Mouse (Mus musculus): Measurements from ENCODE around the gene Ift122.

Ift122 gene

DNA sequence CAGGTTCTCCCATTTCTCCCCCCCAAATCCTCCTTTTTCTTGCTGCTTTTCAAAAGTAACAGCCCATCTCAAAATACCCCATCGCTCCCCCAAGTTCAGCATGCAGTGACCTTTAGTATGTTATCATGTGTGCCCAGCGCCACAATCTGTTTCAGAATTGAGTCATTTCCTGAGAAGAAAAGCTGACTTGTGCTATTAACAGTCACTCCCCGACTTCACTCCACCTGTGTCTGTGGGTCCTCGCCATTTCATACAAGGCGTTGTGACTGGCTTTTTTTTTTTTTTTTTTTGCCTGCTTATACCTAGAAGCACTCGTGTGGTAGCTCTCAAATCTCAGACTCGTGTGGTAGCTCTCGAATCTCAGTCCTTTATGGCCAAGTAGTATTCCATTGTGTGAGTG lies 92.4 kb downstream of the Ift122 start:
- in situ Hi-C loops (cut with MboI; ENCODE audit: unreplicated experiment in 2 of 2) = loop anchor here in 1 of 2 experiments (5.0 kb wide), 1 partner anchor 37 kb away; no protein-coding TSS in a partner anchor

DNA sequence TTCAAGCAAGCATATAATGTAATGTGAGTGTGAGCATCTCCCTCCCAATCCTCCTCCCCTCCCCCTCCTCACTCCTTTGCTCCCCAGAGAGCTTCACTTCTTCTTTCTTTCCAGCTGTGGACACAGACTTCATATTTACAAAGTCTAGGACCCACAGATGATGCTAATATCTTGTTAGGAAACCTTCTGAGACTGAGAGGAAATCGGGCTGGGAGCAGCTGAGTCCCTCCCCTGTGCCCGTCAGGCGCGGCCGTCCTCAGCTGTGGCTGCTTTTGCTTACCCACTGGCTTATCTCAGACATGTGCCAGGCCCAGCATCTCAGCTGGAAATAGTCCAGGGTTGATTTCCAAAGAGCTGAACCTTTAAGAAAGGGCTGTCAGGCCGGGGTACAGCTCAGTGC lies 93.1 kb downstream of the Ift122 start:
- in situ Hi-C loops (cut with MboI; ENCODE audit: unreplicated experiment in 2 of 2) = loop anchor here in 1 of 2 experiments (5.0 kb wide), 1 partner anchor 36 kb away; no protein-coding TSS in a partner anchor

DNA sequence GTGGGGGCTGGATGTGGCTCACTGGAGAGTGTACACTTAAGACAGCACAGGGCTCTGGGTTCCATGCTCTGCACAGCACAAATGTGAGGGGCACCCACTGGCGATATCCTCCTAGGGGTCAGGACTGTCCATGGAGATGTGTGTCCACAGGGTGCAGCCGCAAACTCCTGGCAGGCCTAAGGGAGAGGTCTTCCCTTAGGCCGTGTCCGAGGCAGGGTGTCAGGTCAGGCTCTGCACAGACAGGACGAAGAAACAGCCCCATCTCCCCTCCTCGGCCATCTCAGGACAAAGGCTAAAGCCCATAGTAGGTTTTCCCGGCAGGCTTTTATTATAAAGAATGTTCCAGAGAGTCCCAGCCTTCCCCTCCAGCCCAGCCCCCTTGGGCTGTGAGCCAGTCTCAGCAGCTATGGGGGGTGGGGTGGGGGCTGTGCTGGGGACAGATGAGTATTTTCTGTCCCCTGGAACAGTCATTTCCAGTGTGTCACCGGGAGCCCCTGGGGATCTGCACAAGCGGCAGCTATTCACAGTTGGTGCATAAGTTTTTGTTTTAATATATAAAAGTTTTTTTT lies 101.3 kb downstream of the Ift122 start:
- in situ Hi-C loops (cut with MboI; ENCODE audit: unreplicated experiment in 2 of 2) = no loop called here

DNA sequence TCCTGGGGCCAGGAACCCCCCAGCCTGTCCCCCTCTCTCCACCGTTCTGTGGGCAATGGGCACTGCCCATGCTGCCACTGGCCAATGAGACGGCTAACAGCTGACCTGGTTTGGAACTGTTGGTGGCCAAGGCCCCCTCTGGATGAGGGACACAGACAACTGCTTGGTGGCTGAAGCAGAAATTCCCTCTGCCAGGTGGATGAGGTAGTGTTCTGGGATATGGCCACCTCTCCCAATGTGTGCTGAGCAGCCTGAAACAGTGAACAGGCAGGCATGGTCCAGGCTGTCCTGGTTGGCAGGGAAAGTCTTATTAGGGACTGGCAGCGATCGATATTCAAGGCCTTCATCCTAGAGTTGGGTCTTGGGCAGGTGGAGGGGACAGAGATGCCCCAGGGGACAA lies 101.9 kb downstream of the Ift122 start:
- in situ Hi-C loops (cut with MboI; ENCODE audit: unreplicated experiment in 2 of 2) = no loop called here

DNA sequence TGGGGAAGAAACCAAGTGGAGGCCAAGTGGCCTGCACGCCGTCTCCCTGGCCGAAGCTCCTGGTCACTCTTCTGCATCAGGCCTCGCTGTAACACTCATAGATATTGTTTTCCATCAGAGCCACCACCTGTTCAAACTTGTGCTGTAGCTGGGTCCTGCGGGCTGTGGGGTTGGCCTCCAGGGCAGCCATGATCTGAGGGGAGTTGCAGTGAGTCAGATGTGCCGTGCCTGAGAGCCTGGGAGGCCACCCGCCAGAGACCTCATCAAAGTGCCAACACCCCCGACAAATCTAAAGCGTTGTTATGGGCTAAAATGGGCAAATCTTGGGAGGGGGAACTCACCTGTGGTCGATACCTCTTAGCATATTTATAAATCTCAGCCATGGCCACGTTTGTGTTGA lies 102.4 kb downstream of the Ift122 start:
- in situ Hi-C loops (cut with MboI; ENCODE audit: unreplicated experiment in 2 of 2) = no loop called here

DNA sequence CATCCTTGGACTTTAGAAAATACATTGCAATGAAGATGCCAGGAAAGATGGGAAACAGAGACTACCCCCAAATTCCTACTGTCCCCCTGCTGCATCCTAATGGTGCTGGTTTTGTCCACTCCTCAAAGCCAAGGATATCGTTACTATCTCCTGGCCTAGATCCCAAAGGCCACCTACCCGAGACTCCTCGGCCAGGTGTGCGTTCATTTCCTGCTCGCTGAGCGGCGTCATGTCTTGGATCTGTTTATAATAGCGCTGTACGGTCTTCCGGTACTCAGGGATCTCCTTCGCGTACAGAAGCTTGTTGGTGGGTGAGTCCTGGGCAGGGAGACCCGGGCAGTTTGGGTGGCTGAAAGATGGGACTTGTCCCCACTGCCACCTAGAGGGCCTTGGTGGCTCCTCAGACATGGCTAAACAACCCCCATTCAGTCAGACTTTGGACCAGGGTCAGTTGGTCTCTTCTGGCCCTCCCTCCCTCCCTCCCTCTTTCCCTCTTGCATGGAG lies 103.2 kb downstream of the Ift122 start:
- in situ Hi-C loops (cut with MboI; ENCODE audit: unreplicated experiment in 2 of 2) = no loop called here

DNA sequence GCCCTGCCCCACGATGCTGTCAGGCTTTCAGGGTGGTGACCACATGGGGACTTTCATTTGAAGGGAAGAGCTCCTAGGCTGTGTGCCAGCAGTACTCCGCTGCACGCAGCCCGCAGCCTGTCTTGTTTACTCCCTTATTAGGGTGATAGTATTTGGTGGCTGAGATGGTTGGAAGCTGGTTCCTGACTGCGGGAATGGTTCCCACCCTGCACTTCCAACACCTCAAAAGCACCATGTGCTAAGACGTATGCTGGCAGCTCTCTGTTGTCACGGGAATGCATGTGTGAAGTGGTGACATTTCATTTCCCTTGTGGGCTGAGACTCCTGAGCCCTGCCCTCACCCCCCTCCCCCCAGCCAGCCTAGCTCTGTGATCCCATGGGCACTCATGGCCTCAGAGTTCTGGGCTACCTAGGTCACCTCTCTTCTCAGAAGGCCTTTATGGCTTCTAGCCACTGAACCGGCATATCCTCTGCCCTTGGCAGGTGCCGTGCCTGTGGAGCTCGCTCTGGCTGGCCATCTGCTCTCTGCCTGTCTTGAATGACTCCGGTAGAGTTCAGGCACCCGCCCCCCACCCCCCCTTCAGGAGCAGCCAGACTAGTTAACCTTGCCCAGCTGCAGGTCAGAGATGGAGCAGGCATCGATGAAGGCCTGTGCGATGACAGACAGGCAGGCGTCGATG lies 103.8 kb downstream of the Ift122 start:
- in situ Hi-C loops (cut with MboI; ENCODE audit: unreplicated experiment in 2 of 2) = no loop called here

DNA sequence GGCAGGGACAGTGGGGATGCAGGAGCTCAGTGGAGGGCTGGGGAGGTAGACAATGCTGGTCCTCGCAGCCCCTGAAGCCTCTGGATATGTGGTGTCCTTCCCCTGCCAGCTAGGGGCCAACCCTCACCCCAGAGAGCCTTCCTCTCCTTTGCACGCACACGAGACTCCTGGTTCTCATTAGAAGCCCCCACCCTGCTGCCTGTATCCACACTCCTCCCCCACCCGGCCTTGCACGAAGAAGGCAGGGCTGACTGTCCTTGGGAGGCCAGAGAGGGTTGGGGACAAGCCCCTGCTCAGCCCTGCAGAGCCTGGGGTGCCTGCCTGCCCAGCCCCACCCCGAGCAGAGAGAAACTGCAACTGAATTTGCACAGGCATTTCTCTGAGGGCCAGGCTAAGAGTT lies 104.4 kb downstream of the Ift122 start:
- in situ Hi-C loops (cut with MboI; ENCODE audit: unreplicated experiment in 2 of 2) = no loop called here

DNA sequence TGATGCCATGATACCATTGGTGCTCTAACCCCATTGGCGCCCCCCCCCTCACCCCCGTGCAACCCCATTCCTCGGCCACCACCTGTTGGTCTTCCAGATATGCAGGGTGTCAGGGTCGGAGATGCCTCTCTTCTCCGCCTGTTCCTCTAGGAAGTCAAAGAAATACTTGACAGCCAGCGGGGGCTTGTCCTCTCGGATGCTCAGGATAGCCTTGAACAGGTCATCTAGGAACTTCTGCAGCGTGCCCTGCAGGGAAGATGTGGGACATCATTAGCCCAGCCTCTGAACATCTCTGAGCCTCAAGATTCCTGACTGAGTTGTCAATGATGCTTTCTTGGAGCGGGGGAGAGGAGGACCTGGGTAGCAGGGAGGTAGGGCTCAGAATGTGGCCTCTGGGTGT lies 105.2 kb downstream of the Ift122 start:
- in situ Hi-C loops (cut with MboI; ENCODE audit: unreplicated experiment in 2 of 2) = no loop called here

DNA sequence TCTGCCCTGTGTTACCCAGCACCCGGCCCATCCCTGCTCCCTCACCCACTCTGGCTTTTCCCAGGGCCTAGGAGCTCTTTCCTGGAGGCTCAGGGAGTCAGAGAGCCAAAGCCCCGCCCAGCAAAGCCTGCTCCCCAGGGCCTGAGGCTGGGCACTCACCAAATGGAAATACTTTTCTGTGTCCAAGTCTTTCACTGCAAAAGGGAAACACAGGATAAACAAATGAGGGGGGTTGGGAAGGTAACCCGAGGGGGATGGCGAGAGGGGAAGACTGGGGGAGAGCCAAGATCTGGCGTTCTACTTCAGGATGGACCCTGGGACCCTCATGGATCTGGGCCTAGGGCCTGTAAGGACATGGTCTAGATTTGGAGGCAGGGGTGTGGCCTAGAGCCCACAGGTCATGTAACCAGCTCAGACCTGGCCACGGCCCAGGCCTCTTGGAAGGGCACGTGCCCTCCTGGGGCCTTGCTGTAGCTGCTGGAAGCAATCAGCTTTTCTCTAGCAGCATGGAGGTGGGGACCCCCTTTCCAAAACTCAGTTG lies 106.0 kb downstream of the Ift122 start:
- in situ Hi-C loops (cut with MboI; ENCODE audit: unreplicated experiment in 2 of 2) = no loop called here

DNA sequence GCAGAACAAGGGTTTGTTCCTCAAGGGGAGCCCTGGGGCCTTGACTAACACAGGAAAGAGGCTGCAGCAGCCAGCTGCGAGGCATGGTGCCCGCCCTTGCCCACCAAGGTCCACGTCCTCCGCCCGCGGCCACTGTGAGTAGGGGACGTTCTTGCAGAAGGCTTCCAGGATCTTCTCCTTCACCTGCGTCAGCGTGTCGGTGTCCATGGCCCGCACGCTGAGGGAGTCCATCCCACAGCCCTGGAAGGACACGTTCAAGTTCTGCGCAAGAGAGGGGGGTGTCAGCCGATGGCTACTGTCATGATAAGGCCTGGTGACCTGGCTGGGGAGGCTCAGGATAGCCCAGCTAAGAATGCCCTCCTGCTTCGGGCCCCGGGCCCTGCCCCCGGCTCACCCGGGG lies 107.1 kb downstream of the Ift122 start:
- in situ Hi-C loops (cut with MboI; ENCODE audit: unreplicated experiment in 2 of 2) = no loop called here

DNA sequence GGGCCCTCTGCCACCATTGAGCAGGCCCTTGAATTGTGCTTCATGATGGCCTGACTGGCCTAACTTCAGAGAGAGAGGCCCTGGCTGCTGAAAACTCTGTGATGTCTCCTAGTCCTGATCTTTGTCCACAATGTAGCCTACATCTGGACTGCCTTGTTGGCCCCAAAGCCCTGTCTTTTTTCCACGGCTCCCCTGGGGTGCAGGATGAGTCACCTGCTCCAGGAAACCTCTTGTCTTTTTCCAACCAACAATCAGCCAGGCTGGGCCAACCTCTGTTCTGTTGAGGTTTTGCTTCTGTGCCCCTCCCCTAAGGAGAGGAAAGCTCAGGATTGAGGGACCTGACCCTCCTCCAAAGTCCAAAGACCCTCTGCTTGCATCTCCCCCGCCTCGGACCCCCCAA lies 108.5 kb downstream of the Ift122 start:
- in situ Hi-C loops (cut with MboI; ENCODE audit: unreplicated experiment in 2 of 2) = no loop called here

DNA sequence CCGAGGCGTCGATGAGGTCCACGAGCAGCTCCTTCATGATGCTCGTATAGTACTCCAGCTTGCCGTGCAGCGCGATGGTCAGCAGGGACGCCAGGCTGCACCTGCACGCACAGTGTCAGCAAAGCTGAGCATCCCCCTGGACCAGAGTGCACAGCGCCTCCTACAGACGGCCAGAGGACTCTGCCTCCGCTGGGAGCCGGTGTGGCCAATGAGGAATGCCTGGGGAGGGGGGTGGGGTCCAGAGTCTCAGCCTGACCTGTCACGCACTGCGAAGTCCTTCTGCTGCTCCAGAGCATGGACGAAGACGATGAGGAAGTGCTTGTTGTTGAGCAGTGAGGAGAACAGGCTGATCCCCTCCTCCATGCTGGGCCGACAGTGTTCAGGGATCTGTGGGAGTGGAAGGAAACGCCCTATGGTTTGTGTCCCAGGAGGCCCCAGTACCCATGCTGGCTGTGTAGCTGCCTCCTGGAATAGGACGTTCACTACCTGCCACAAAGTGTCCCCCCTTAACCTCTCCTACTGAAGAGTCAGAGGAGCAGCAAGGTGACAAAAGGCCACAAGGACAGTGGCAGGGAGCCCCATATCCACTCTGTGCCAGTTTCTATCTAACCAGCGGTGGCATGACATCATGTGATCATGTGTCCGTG lies 109.3 kb downstream of the Ift122 start:
- in situ Hi-C loops (cut with MboI; ENCODE audit: unreplicated experiment in 2 of 2) = no loop called here

DNA sequence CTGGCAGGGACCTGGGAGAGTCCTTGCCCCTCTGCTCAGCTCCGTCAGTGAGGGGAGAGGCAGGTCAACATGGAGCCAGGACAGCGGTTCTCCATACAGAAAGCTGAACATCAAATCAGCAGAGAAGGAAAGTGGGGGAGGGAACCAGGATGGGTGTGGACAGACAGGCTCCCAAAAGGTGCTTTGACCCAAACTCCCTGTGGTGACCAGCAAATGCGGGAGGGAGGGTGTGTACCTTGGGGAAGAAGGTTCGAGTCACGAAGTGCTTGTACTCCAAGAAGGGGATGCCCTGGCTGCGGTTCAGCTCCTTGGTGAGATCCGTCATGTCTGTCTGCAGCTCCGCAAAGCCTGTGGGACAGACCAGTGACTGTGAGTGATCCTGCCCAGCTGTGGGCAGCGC lies 110.4 kb downstream of the Ift122 start:
- in situ Hi-C loops (cut with MboI; ENCODE audit: unreplicated experiment in 2 of 2) = no loop called here

DNA sequence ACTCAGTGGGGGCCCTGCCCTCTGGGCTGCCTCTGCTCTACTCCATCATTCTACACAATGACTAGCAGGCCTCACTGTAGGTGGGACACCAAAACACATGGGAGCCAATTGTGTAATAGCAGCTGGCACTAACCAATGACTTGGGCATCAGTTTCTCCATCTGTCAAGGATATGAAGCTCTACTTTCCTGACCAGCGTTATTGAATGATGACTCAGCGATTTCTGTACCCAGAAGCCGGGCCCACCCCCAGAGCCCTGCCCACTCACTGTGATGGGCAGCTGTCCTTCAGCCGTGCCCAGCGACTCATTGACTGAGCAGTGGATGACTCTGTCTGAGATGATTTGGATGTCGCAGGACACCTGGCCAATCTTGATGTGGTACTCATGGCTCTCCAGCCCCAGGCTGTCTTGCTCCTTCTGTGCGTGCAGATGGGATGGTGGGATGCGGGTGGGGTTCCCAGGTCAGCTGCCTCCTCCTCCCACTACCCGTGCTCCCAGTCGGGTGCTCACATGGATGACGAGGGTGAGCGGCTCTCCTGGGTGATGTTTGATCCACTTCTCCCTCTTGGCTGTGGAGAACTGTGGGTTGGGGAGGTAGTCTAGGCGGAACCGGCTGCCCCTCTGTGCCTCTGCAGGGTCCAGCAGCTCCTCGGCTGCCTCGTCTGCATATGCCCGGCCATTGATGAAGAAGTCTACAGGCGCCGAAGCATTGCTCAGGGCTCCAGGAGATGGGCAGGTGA lies 113.1 kb downstream of the Ift122 start:
- in situ Hi-C loops (cut with MboI; ENCODE audit: unreplicated experiment in 2 of 2) = no loop called here

DNA sequence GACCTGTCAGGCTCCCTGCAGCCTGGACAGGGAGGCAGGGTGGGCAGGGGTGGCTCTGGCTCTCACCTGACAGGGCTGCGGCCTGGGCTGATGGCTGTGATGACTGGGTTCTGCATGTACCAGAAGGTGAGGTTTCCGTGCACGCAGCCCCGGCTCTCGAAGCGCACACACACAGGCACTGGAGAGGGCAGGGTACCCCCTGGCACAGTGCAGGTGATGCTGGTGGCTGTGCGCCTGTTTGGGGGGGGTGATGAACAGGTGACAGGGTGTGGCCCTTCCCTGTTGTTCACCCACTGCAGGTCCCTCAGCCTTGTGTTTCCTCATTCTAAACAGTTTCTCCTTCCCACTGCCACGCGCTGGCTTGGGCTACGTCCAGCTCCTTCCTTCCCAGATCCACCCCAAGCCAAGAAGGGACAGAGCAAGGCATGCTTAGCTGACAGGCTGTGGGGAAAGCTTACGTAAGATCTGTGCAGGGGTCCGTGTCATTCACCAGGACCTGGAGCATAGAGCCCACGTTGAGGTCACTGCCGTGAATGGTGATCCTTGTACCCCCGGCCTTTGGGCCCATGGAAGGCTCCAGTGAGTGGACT lies 114.1 kb downstream of the Ift122 start:
- in situ Hi-C loops (cut with MboI; ENCODE audit: unreplicated experiment in 2 of 2) = no loop called here

DNA sequence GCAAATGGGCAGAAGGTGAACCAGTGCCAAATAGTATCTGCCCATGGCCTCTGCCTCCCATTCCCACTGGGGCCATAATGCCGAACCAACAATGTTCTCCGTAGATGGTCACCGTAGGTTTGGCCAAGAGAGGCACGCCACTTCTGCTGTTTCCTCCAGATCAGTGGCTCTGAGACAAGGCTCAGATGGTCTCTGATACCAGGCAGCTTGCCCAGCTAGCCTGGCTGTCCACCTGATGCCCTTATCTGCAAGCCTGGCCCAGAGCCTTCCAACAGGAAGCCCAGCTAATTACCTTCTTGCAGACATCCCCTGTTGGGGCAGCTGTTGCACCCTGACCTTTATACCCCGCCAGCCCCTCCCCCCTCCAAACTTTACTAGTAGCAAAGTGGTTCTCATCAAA lies 114.8 kb downstream of the Ift122 start:
- in situ Hi-C loops (cut with MboI; ENCODE audit: unreplicated experiment in 2 of 2) = no loop called here

DNA sequence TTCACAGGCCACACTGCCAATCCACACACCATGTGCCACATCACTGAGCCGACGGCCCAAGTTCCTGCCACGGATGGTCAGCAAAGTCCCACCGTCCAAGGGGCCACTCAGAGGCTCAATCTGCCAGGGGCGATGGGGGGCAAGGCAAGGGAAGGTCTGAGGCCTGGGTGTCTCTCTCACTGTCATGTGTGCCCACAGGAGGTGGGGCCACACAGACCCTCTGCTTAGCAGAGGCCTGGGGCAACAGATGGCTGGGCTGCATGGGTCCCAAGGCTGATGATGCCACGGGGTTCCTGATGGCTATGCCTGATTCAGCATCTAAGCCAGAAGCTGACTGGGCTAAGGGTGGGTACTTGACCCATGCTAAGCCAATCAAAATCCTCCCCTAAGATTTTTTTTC lies 115.4 kb downstream of the Ift122 start:
- in situ Hi-C loops (cut with MboI; ENCODE audit: unreplicated experiment in 2 of 2) = no loop called here

DNA sequence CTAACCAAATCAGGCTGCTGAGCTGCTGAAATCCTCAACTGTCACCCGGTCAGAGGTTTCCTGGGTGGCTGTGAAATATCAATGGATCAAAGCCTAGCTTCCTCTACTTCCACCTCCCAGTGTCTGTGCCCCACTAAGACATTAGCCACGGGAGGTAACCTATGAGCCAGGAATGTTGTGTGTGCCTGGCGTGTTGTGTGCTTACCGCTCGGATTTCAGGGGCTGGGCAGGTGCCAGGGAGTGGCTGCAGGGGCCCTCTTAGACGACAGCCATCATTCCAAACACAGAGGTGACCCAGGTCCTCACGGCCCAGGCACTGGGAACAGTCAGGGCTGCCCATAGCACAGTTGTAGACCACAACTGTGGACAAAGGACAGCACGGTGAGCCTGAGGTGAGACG lies 115.8 kb downstream of the Ift122 start:
- in situ Hi-C loops (cut with MboI; ENCODE audit: unreplicated experiment in 2 of 2) = no loop called here

DNA sequence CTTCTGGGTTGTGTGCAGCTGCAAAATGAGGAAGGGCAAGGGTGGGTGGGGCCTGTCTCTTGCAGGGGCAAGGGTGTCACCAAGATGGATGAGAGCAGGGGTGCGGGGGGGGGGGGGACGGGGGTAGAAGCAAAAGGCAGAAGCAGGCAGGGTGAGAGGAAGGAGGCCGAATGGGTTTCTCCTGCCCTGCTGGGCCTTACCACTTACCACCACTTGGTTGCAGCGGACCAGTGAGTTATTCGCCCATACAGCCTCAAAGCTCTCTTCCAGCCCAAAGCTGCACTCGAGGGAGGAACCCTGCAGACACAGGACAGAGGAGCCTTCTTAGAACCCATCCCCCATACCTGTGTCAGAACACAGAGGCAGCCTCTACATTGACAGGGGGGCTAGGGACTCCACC lies 116.7 kb downstream of the Ift122 start:
- in situ Hi-C loops (cut with MboI; ENCODE audit: unreplicated experiment in 2 of 2) = no loop called here

All from v-Abl transformed pro-B cells (cell line).